Mouse (Mus musculus) embryonic facial prominence, embryonic 13.5 days (tissue): ENCODE measurements around the gene Ercc6l2. TPM values are rescaled to one million over a fixed set of nuclear protein-coding genes. Genes with fewer than 3 reads are reported as not detected.

Experiments
- ATAC-seq: fragments of 200-750 bp; cut with Nextera tagmentation; 2 replicates; pipeline ENCODE4 v1.8.0; 2017; ENCODE audit warnings: low read depth; ENCODE audit not compliant: insufficient number of reproducible peaks, insufficient read depth, low FRiP score, low TSS enrichment
- H3K27ac ChIP-seq: fragments of 300-500 bp; sonication (generic); 2 replicates; pipeline ENCODE4 v1.5.1; 2015; ENCODE audit warnings: moderate library complexity, mild to moderate bottlenecking, inconsistent platforms
- H3K27me3 ChIP-seq: fragments of 300-500 bp; sonication (generic); 2 replicates; pipeline ENCODE4 v1.6.1; 2015; ENCODE audit warnings: mild to moderate bottlenecking, inconsistent platforms
- H3K36me3 ChIP-seq: fragments of 300-500 bp; sonication (generic); 2 replicates; pipeline ENCODE4 v1.6.1; 2015; ENCODE audit warnings: mild to moderate bottlenecking, inconsistent platforms
- H3K4me1 ChIP-seq: fragments of 300-500 bp; sonication (generic); 2 replicates; pipeline ENCODE4 v1.6.1; 2015; ENCODE audit warnings: inconsistent platforms
- H3K4me2 ChIP-seq: fragments of 300-500 bp; sonication (generic); 2 replicates; pipeline ENCODE4 v1.6.1; 2015; ENCODE audit warnings: moderate library complexity, mild to moderate bottlenecking, inconsistent platforms
- H3K4me3 ChIP-seq: fragments of 300-500 bp; sonication (generic); 2 replicates; pipeline ENCODE4 v1.5.1; 2015; ENCODE audit warnings: mild to moderate bottlenecking, inconsistent platforms
- H3K9ac ChIP-seq: fragments of 300-500 bp; sonication (generic); 2 replicates; pipeline ENCODE4 v1.6.1; 2015; ENCODE audit warnings: mild to moderate bottlenecking, inconsistent platforms
- H3K9me3 ChIP-seq: fragments of 300-500 bp; sonication (generic); 2 replicates; pipeline ENCODE4 v1.6.1; 2016; ENCODE audit warnings: inconsistent platforms
- WGBS: fragments of 180-500 bp; shearing (Covaris S2); methylation state at CpG from one replicate; pipeline ENCODE4 v1.1.7; 2015; ENCODE audit warnings: mixed read lengths; 5-methylcytosine and 5-hydroxymethylcytosine counted together
- polyA plus RNA-seq: library from polyadenylated mRNA; unstranded; fragments of >200 nt; fragmentation: Nextera tagmentation; extraction: Ambion mirVana; gene quantifications from 2 replicates; pipeline ENCODE4 v1.2.1, GENCODE M21; 2015

Ercc6l2 gene
- polyA plus RNA-seq: 25.1 and 28.9 TPM in 2 replicates

DNA sequence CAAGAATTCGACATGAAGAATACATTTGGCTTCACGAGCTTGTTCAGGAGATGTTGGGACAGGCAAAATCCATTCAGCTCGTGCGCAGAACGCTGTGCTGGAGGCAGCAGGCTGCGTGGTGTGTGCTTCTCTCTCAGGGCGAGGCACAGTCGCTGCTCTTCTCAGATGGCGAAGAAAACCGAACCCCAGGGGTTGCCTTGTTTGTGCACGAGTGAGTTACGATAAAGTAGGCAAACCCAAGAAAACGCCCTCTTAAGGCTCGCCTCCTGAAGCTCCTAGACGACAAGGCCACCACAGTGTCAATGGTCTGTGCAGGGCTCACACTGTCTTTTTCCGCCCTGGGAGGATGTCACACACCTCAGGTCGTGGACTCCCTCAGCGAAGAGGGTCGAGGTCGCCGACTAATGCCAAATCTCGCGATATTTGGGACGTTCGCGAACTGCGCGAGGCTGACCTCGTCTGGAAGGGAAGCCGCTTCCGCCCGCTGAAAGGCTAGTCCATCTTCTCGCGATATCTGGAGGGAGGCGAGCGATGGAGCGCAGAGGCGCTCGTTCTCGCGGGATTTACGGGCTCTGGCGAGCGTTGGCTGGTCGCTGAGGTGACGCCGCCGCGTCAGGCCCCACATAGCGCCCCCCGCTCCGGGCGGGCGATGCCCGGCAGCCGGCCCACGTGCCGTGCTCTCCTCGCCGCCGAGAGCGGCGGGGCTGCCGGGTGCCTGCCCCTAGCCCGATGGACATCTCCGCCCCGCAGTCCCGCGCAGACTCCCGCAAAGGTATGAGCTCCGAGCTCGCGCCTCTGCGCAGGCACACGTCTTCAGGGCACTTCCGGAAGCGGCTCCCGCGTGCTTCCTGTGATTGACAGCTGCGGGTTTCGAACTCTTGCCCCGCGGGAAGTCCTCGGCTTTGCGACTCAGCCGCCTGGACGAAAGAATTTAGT, at the start of gene Ercc6l2:
TSS of gene Ercc6l2 (plus strand) at position 495 of the 936 bp plus-strand sequence.
- H3K36me3 ChIP-seq: no peaks in the 10 kb centered on the region
- no peaks in the 10 kb centered on the region for H3K9me3 ChIP-seq
- H3K4me1 ChIP-seq: peaks cover 8% of the 10 kb centered on the region; the same call in 1 of the 2 replicates
- H3K27me3 ChIP-seq: no peaks in the 10 kb centered on the region
- peak within 1 kb of the TSS; percentile 63 for H3K4me3 ChIP-seq
- peak within 1 kb of the TSS; percentile 77 for H3K4me2 ChIP-seq
- H3K27ac ChIP-seq: peak within 1 kb of the TSS; percentile 96
- peak within 1 kb of the TSS; percentile 90 for H3K9ac ChIP-seq
- ATAC-seq: peak; percentile 100
- WGBS: under 1% methylated on average over 87 of the region's 87 CpGs

DNA sequence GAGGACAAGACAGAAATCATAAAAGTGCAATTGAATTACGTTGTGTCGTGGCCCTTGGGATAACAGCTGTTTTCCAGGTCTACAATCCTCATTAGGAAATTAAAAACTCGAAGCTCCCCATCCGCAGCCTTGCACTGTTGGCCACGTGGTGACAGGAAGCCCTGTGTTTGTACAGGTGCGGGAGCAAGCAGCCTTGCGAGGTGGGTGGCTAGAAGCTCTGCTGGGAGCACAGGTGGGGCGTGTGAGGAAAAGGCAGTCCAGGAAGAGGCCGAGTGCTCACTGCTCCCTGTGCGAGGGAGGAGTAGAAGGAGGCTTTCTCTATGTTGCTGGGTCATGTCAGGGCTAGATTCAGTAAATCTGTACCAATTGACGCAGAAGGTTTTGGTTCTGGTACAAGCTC, 49.0 kb upstream of the Ercc6l2 start:
- Histone ChIP-seq H3K4me2 (no peak overlapping the region), H3K36me3 (no peaks in the 10 kb centered on the region), H3K4me3 (no peak overlapping the region), H3K27me3 (no peaks in the 10 kb centered on the region), H3K27ac (no peak overlapping the region), H3K9ac (no peak overlapping the region), H3K9me3 (no peaks in the 10 kb centered on the region), H3K4me1 (peaks cover under 1% of the 10 kb centered on the region; the same call in 1 of the 2 replicates)
- WGBS: 39% methylated on average over 11 of the region's 11 CpGs
- no peak for ATAC-seq

DNA sequence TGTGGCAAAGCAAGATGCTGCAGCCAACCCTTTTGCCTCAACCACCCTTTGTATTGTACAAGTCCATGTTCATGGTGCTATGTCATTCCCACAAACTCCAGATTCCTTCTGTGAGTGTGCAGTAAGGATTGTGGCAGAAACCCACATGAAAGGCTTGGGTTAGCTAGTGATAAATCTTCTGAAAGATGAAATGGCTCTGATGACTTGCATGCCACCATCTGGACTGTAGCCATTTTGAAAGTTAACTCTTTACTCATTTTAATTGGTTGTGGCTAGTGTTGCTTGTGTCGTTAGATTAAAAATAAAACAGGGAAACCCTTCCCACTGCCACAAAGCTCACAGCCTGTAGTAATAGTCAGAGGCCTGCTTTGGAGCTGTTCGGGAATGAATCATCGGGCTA, 44.0 kb upstream of the Ercc6l2 start:
- H3K36me3 ChIP-seq: no peaks in the 10 kb centered on the region
- H3K9ac ChIP-seq: no peak overlapping the region
- H3K4me1 ChIP-seq: peaks cover 4% of the 10 kb centered on the region; the same call in 1 of the 2 replicates
- H3K4me2 ChIP-seq: no peak overlapping the region
- no peak overlapping the region for H3K27ac ChIP-seq
- no peak for ATAC-seq
- no peaks in the 10 kb centered on the region for H3K9me3 ChIP-seq
- H3K27me3 ChIP-seq: no peaks in the 10 kb centered on the region
- 66% methylated on average over 3 of the region's 3 CpGs for WGBS
- H3K4me3 ChIP-seq: no peak overlapping the region

DNA sequence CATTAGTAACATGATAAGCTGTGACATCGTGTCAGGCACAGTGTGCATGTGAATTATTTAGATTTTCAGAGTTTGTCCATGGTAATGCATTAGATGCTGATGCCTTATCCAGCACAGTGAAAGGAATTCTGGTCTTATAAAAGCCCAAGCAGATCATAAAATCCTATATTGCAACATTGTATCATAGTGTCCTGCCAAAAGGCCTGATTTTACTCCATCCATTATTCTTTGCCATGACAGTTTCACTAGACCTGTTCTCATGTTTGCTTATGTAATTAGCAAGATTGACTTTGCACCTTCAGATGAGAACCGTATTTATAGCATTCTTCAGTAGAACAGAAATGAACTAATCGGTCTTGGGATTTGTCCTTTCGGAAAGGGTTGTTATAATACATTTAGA, 36.1 kb upstream of the Ercc6l2 start:
- H3K36me3 ChIP-seq: no peaks in the 10 kb centered on the region
- H3K27ac ChIP-seq: no peak overlapping the region
- H3K9ac ChIP-seq: no peak overlapping the region
- no peaks in the 10 kb centered on the region for H3K4me1 ChIP-seq
- no peaks in the 10 kb centered on the region for H3K27me3 ChIP-seq
- no peaks in the 10 kb centered on the region for H3K9me3 ChIP-seq
- 85% methylated on average over 4 of the region's 4 CpGs for WGBS
- ATAC-seq: no peak
- no peak overlapping the region for H3K4me2 ChIP-seq
- H3K4me3 ChIP-seq: no peak overlapping the region

DNA sequence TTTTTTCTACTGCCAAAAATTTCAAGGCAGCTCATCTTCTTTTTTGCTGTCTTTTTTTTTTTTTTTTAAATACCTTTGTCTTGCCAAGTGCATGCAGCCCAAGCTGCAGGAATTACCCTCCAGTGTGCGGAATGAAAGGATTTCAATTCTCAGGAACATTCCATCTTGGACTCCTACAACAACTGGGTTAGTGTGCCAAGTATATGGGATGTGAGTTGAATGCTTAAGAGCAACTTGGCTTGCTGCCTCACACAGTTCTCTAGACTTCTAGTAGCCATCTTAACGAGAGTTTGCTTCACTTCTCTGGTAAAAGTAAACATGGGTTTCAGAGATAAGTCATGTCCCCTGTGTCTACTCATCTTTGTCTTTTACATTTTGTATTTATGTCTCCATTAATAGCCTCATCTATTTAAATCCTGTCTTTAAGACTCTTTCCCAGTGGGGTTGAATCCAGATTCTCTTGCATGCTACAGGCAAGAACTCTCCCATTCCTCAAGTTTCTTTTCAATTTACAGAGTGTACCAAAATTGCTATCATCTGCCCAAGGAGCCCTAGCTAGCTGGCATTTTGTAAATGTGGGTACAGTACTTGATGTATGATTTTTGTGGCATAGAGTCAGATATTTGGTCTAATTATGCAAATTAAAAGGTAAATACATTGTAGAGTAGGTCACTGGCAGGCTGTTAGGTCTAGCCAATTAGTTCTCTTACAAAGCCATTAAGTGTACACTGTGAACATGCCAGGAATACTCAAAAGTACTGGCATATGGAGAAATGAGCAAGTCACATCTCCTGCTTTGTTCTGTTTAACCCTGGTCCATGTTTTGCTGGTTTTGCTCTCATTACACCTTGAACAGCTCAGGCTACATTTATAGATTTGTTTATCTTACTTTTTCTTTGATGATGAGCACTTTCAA, 35.4 kb upstream of the Ercc6l2 start:
- H3K9ac ChIP-seq: no peak overlapping the region
- H3K27ac ChIP-seq: peak overlapping the region; percentile 7; the same call in 1 of the 2 replicates
- WGBS: 72% methylated on average over 2 of the region's 2 CpGs
- no peaks in the 10 kb centered on the region for H3K27me3 ChIP-seq
- no peak overlapping the region for H3K4me2 ChIP-seq
- no peak overlapping the region for H3K4me3 ChIP-seq
- no peak for ATAC-seq
- H3K9me3 ChIP-seq: no peaks in the 10 kb centered on the region
- no peaks in the 10 kb centered on the region for H3K4me1 ChIP-seq
- H3K36me3 ChIP-seq: no peaks in the 10 kb centered on the region

DNA sequence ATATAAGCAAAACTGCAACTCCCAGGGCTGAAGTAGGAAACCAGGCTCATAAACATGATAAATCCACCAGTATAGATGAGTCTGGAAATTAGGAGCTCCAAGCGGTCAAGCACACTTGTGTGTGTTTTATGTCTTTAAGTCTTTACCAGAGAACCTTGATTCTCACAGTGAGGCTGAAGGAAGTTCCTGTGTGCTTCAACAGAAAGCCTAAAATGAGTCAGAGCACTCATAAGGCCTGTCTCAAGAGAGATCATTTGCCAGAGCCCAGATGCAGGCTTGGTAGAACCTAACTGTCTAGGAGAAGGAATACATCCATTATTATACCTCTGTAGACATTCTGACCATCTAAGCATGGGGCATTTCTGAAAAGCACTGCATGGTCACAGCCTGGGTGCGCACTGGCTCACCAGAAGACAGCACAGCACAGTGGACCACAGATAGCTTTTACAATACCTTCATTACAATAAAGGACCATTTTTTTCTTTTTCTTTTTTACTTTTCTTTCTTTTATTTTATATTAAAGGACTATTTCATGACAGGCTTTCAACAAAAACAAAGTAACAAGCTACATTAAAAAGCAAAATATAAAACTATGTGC, 22.7 kb upstream of the Ercc6l2 start:
- ATAC-seq: no peak
- Histone ChIP-seq H3K36me3 (no peaks in the 10 kb centered on the region), H3K9ac (no peak overlapping the region), H3K4me1 (no peaks in the 10 kb centered on the region), H3K4me2 (no peak overlapping the region), H3K9me3 (no peaks in the 10 kb centered on the region; the same call in 1 of the 2 replicates), H3K4me3 (no peak overlapping the region), H3K27ac (no peak overlapping the region), H3K27me3 (no peaks in the 10 kb centered on the region)
- 94% methylated on average over 2 of the region's 2 CpGs for WGBS

DNA sequence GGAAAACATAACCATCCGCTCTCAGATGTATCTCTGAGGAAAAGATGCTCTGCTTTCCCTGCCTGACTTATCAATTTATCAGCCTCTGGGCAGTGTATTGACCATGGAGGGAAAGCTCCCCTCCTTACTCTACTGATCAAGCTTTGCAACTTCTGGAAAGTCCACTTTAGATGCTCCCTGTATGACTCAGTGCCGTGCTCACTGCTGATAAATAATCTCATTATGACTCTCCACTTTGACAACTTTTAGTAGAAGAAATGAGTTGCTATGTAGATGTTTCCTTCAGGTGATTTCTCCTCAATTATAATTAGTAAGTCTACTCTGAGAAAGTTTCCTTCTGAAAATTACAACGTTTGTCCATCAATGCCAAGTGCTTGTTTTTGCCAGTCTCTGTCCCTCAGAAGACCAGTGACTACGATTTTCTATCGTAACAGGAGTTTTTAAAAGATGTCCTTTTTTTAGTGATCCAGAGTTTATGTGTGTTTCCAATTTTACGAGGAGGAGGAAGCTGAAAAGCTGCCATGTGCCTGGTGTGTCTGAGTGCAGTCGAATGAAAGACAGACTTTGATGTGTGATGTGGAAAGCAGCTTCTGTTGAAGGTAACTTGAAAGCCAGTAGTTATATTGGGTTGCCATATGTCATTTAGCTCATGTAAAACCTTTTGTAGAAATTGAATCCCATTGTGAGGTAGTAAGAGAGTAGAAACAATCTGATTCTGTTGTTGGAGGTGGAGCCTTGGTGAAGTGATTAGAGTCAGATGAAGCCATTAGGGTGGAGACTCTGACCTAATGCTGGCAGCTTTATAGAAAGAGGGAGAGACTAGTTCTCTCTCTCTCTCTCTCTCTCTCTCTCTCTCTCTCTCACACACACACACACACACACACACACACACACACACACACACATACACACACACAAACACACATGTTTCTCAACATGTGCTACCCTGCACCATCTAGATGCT, 21.4 kb upstream of the Ercc6l2 start:
- Histone ChIP-seq H3K36me3 (no peaks in the 10 kb centered on the region), H3K27me3 (no peaks in the 10 kb centered on the region), H3K4me2 (no peak overlapping the region), H3K4me1 (no peaks in the 10 kb centered on the region), H3K9ac (no peak overlapping the region), H3K9me3 (no peaks in the 10 kb centered on the region; the same call in 1 of the 2 replicates), H3K4me3 (no peak overlapping the region), H3K27ac (no peak overlapping the region)
- WGBS: 59% methylated on average over 7 of the region's 7 CpGs
- ATAC-seq: no peak

DNA sequence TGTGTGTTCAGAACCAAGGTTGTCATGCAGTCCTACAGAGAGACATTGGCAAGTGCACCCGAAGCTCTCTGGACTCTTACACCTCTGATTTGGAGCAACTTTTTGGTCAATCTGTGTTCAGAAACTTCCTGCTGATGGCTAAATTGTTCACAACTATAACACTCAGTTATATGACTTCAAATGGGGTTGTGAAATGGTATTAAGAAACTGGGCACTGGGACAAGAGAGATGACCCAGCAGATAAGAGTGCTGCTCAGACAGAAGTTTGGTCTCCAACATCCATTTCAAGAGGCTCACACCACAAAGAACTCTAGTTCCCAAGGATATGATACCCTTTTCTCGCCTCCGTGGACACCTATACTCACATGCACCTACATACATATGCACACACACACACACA, 16.4 kb upstream of the Ercc6l2 start:
- Histone ChIP-seq H3K4me1 (no peaks in the 10 kb centered on the region), H3K27me3 (no peaks in the 10 kb centered on the region), H3K36me3 (no peaks in the 10 kb centered on the region), H3K9ac (no peak overlapping the region), H3K4me2 (no peak overlapping the region), H3K4me3 (no peak overlapping the region), H3K9me3 (no peaks in the 10 kb centered on the region), H3K27ac (no peak overlapping the region)
- WGBS: 87% methylated on average over 3 of the region's 3 CpGs
- ATAC-seq: no peak

DNA sequence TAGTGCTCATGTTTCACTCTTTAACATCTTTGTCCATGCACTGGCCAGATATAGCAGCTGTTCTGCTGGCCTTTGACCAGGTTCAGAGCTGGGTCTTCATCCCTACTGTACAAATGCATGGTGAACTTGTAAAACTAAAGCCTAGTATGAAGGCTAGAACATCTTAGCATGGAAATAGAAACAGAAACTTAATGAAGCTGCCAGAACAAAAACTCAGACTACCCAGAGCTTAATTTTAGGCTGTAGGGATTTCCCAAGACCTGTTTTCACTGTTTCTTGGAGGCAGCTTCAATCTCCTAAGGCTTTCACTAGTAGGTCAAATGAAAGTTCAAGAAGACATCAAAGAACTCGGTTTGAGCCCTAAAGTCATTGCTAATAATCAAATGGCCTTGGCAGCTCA, 15.1 kb upstream of the Ercc6l2 start:
- 60% methylated on average over 1 of the region's 1 CpGs for WGBS
- Histone ChIP-seq H3K9me3 (no peaks in the 10 kb centered on the region), H3K27me3 (no peaks in the 10 kb centered on the region), H3K9ac (no peak overlapping the region), H3K4me2 (no peak overlapping the region), H3K4me1 (no peaks in the 10 kb centered on the region), H3K36me3 (no peaks in the 10 kb centered on the region), H3K4me3 (no peak overlapping the region), H3K27ac (no peak overlapping the region)
- ATAC-seq: no peak

DNA sequence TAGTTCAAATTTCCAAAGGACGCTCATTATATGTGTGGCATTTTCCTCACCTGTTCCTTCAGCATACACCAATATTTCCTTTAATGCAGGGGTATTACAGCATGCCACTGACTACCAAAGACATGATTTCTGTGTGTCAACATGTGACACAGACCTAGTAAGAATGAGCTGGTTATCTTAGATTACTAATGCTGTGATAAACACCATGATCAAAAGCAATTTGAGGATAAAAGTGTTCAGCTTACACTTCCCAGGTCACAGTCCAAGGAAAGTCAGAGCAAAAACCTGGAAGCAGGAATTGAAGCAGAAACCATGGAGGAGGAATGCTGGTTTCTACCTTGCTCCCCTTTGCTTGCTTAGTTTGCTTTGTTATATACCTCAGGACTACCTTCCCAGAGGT, 13.8 kb upstream of the Ercc6l2 start:
- Histone ChIP-seq H3K4me3 (no peak overlapping the region), H3K4me2 (no peak overlapping the region), H3K9ac (no peak overlapping the region), H3K9me3 (no peaks in the 10 kb centered on the region), H3K27me3 (no peaks in the 10 kb centered on the region), H3K27ac (no peak overlapping the region), H3K36me3 (no peaks in the 10 kb centered on the region), H3K4me1 (no peaks in the 10 kb centered on the region)
- whole genome bisulfite sequencing: 82% methylated on average over 1 of the region's 1 CpGs
- no peak for ATAC-seq
